Mouse (Mus musculus): ENCODE results near the gene Olfr1349. TPM values are rescaled to one million over a fixed set of nuclear protein-coding genes. Genes with fewer than 3 reads are reported as not detected.

Olfr1349 gene
- not detected for polyA plus RNA-seq (2014; fragmentation: Illumina TruSeq; extraction: RNeasy Lipid Tissue Mini Kit (QIAGEN cat#74804); ENCODE audit: low read depth, low replicate concordance)

GRCm38 (mm10) chr7:6522850-6523249, at the start of gene Olfr1349:
Gene Olfr1349 (minus strand): TSS chr7:6522950.

GRCm38 (mm10) chr7:6564541-6564940, 41.8 kb upstream of the Olfr1349 start, which contains the start of gene Olfr1350:
Gene Olfr1350 (plus strand): TSS chr7:6564841.

GRCm38 (mm10) chr7:6508648-6509047, 14.1 kb downstream of the Olfr1349 start, which contains the start of gene Olfr1348:
Gene Olfr1348 (minus strand): TSS chr7:6508748.

DNA sequence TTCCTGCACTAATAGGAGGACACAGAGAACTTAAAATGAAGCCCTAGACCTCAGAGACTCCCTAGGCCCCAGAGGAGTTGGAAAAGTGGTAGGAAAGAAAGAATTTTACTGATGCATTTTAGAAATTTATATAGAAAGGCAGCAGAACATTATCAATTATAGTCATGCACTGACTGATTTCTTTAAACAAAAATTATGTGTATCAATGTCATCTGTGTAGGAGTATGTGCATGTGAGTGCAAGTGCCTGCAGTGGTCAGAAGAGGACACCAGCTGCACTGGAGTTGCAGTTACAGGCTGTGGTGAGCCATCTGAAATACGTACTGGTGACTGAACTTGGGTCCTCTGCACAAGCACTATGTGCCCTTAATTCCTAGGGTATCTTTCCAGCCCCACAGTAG, 23.1 kb downstream of the Olfr1349 start, which contains the start of gene Olfr1347:
Gene Olfr1347 (minus strand): TSS at position 101 of the 400 bp plus-strand sequence.

GRCm38 (mm10) chr7:6486841-6487240, 35.9 kb downstream of the Olfr1349 start, which contains the start of gene Olfr5:
Gene Olfr5 (minus strand): TSS chr7:6486941.

GRCm38 (mm10) chr7:6466951-6467350, 55.8 kb downstream of the Olfr1349 start, which contains the start of gene Olfr1346:
Gene Olfr1346 (plus strand): TSS chr7:6467101.

Other genes with a start within 250 kb of the Olfr1349 start
- 8.7 TPM for gene Zfp667, start 236.4 kb downstream of the Olfr1349 start, polyA plus RNA-seq (2014; fragmentation: Illumina TruSeq; extraction: RNeasy Lipid Tissue Mini Kit (QIAGEN cat#74804); ENCODE audit: low read depth, low replicate concordance)
- 3.1 TPM for gene Zfp583, start 191.7 kb downstream of the Olfr1349 start, polyA plus RNA-seq (2014; fragmentation: Illumina TruSeq; extraction: RNeasy Lipid Tissue Mini Kit (QIAGEN cat#74804); ENCODE audit: low read depth, low replicate concordance)
- gene Gm3854, start 179.2 kb downstream of the Olfr1349 start, polyA plus RNA-seq (2014; fragmentation: Illumina TruSeq; extraction: RNeasy Lipid Tissue Mini Kit (QIAGEN cat#74804); ENCODE audit: low read depth, low replicate concordance) = 0.93 TPM
- gene Zfp78, start 159.7 kb downstream of the Olfr1349 start, polyA plus RNA-seq (2014; fragmentation: Illumina TruSeq; extraction: RNeasy Lipid Tissue Mini Kit (QIAGEN cat#74804); ENCODE audit: low read depth, low replicate concordance) = 5.0 TPM
- gene Zfp28, start 139.7 kb downstream of the Olfr1349 start, polyA plus RNA-seq (2014; fragmentation: Illumina TruSeq; extraction: RNeasy Lipid Tissue Mini Kit (QIAGEN cat#74804); ENCODE audit: low read depth, low replicate concordance) = 4.0 TPM
- not detected for gene Smim17, start 124.2 kb downstream of the Olfr1349 start, polyA plus RNA-seq (2014; fragmentation: Illumina TruSeq; extraction: RNeasy Lipid Tissue Mini Kit (QIAGEN cat#74804); ENCODE audit: low read depth, low replicate concordance)
- not detected for gene Gm20715, start 112.7 kb downstream of the Olfr1349 start, polyA plus RNA-seq (2014; fragmentation: Illumina TruSeq; extraction: RNeasy Lipid Tissue Mini Kit (QIAGEN cat#74804); ENCODE audit: low read depth, low replicate concordance)
- not detected for gene Olfr1344, start 84.3 kb downstream of the Olfr1349 start, polyA plus RNA-seq (2014; fragmentation: Illumina TruSeq; extraction: RNeasy Lipid Tissue Mini Kit (QIAGEN cat#74804); ENCODE audit: low read depth, low replicate concordance)
- gene Olfr1336, start 66.8 kb downstream of the Olfr1349 start, polyA plus RNA-seq (2014; fragmentation: Illumina TruSeq; extraction: RNeasy Lipid Tissue Mini Kit (QIAGEN cat#74804); ENCODE audit: low read depth, low replicate concordance) = not detected
- not detected for gene Olfr1346, start 55.8 kb downstream of the Olfr1349 start, polyA plus RNA-seq (2014; fragmentation: Illumina TruSeq; extraction: RNeasy Lipid Tissue Mini Kit (QIAGEN cat#74804); ENCODE audit: low read depth, low replicate concordance)
- gene Olfr5, start 36.0 kb downstream of the Olfr1349 start, polyA plus RNA-seq (2014; fragmentation: Illumina TruSeq; extraction: RNeasy Lipid Tissue Mini Kit (QIAGEN cat#74804); ENCODE audit: low read depth, low replicate concordance) = not detected
- gene Olfr1347, start 23.2 kb downstream of the Olfr1349 start, polyA plus RNA-seq (2014; fragmentation: Illumina TruSeq; extraction: RNeasy Lipid Tissue Mini Kit (QIAGEN cat#74804); ENCODE audit: low read depth, low replicate concordance) = not detected
- gene Olfr1348, start 14.2 kb downstream of the Olfr1349 start, polyA plus RNA-seq (2014; fragmentation: Illumina TruSeq; extraction: RNeasy Lipid Tissue Mini Kit (QIAGEN cat#74804); ENCODE audit: low read depth, low replicate concordance) = not detected
- gene Olfr1350, start 41.9 kb upstream of the Olfr1349 start, polyA plus RNA-seq (2014; fragmentation: Illumina TruSeq; extraction: RNeasy Lipid Tissue Mini Kit (QIAGEN cat#74804); ENCODE audit: low read depth, low replicate concordance) = not detected
- gene Zim1, start 173.5 kb upstream of the Olfr1349 start, polyA plus RNA-seq (2014; fragmentation: Illumina TruSeq; extraction: RNeasy Lipid Tissue Mini Kit (QIAGEN cat#74804); ENCODE audit: low read depth, low replicate concordance) = 3.5 TPM
- 22.6 TPM for gene Peg3, start 207.5 kb upstream of the Olfr1349 start, polyA plus RNA-seq (2014; fragmentation: Illumina TruSeq; extraction: RNeasy Lipid Tissue Mini Kit (QIAGEN cat#74804); ENCODE audit: low read depth, low replicate concordance)
- gene Usp29, start 207.6 kb upstream of the Olfr1349 start, polyA plus RNA-seq (2014; fragmentation: Illumina TruSeq; extraction: RNeasy Lipid Tissue Mini Kit (QIAGEN cat#74804); ENCODE audit: low read depth, low replicate concordance) = 0.24 TPM

All from kidney, adult 10 weeks (tissue).